Mouse (Mus musculus) brown adipose tissue, adult 24 weeks (tissue): Measurements from ENCODE around the gene Cd83. TPM values are rescaled to one million over a fixed set of nuclear protein-coding genes. Genes with fewer than 3 reads are reported as not detected.

Experiments used
- H3K27ac ChIP-seq: fragments of 200-500 bp; replicated peaks from 2 replicates; pipeline ENCODE4 v1.5.1; 2012; ENCODE audit warnings: low read depth, mild to moderate bottlenecking, low read length
- H3K4me1 ChIP-seq: fragments of 200-500 bp; 2 replicates; pipeline ENCODE4 v1.6.1; 2012; ENCODE audit warnings: low read length, mixed read lengths; ENCODE audit not compliant: control insufficient read depth, insufficient read depth, insufficient read length
- H3K4me3 ChIP-seq: fragments of 200-500 bp; 2 replicates; pipeline ENCODE4 v1.5.1; 2012; ENCODE audit warnings: low read depth, mild to moderate bottlenecking, low read length, moderate library complexity; ENCODE audit not compliant: insufficient read depth
- polyA plus RNA-seq: library from polyadenylated mRNA; stranded (reverse); fragments of >200 nt; gene quantifications from 2 replicates; pipeline ENCODE4 v1.2.4, GENCODE M21; 2012; ENCODE audit not compliant: missing spikeins, insufficient read depth, insufficient read length

Gene Cd83
- polyA plus RNA-seq, 1 experiment = 6.7 TPM

GRCm38 (mm10) chr13:43763995-43764579 lies 20.5 kb upstream of the Cd83 start:
- no peak overlapping the region for H3K4me3 ChIP-seq
- H3K4me1 ChIP-seq = no peaks in the 10 kb centered on the region
- H3K27ac ChIP-seq = no peak overlapping the region

- peak overlapping the region; percentile 57 for H3K27ac ChIP-seq
- no peak overlapping the region for H3K4me3 ChIP-seq
- H3K4me1 ChIP-seq = no peaks in the 10 kb centered on the region
Measured at GRCm38 (mm10) chr13:43765293-43765814, 19.2 kb upstream of the Cd83 start.

DNA sequence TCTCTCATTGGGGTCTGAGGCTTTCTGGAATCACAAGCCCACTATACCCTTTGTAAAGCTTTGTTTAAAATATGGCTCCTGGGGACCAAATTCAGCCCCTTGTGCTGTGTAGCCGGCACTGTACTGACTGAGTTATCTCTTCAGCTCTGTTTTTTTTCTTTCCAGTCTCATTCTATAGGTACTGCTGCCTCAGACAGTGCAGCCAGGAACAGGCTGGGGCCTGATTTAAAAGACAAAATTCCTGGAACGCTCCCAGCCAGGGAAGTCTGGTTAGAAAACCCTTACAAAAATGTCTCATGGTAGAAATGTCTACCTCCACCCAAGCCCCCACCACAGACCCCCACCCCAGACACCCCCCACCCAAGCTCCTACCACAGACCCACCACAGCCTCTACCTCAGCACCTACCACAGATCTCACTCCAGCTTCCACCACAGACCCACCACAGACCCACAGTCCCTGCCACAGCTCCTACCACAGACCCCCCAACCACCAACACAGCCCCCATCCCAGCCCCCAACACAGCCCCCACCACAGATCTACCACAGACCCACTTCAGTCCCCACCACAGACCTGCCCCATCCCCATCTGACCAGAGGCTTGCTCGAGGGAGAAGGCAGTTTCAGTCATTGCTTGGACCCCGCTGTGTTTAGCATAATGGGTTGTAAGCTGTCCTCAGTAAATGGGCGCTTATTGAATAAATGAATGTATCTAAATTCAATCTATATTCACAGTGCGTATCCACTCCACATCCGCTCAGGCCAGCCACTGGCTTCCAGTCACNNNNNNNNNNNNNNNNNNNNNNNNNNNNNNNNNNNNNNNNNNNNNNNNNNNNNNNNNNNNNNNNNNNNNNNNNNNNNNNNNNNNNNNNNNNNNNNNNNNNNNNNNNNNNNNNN lies 17.5 kb upstream of the Cd83 start:
- no peak overlapping the region for H3K4me3 ChIP-seq
- no peaks in the 10 kb centered on the region for H3K4me1 ChIP-seq
- no peak overlapping the region for H3K27ac ChIP-seq

- Histone ChIP-seq H3K4me3 (no peak overlapping the region), H3K27ac (no peak overlapping the region), H3K4me1 (0 out of 2 replicates have a peak, but pooled peaks cover 2% of the 10 kb centered on the region)
Measured at GRCm38 (mm10) chr13:43773020-43773419, 11.6 kb upstream of the Cd83 start.

GRCm38 (mm10) chr13:43773965-43774566 lies 10.5 kb upstream of the Cd83 start:
- no peak overlapping the region for H3K27ac ChIP-seq
- H3K4me3 ChIP-seq = no peak overlapping the region
- 0 out of 2 replicates have a peak, but pooled peaks cover 2% of the 10 kb centered on the region for H3K4me1 ChIP-seq

- 0 out of 2 replicates have a peak, but pooled peaks cover 2% of the 10 kb centered on the region for H3K4me1 ChIP-seq
- H3K27ac ChIP-seq = no peak overlapping the region
- H3K4me3 ChIP-seq = no peak overlapping the region
Measured at GRCm38 (mm10) chr13:43774605-43775426, 9.8 kb upstream of the Cd83 start.

DNA sequence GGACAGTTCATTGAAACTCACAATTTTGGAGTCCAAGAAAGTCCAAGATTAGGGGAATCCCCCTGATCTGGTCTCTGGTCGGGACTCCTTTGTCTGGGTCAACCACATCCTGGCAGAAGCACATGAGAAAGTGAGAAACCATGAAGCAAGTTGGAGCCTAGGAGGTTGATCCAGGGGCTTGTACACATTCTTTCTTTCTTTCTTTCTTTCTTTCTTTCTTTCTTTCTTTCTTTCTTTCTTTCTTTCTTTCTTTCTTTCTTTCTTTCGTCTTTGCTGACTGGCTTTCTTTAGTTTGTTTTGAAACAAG lies 9.2 kb upstream of the Cd83 start:
- H3K4me3 ChIP-seq = no peak overlapping the region

GRCm38 (mm10) chr13:43777321-43778002 lies 7.1 kb upstream of the Cd83 start:
- 0 out of 2 replicates have a peak, but pooled peaks cover 2% of the 10 kb centered on the region for H3K4me1 ChIP-seq
- no peak overlapping the region for H3K4me3 ChIP-seq
- peak overlapping the region; percentile 74 for H3K27ac ChIP-seq

More for the DNA sequence above, 9.2 kb upstream of the Cd83 start:
- Histone ChIP-seq H3K4me1 (0 out of 2 replicates have a peak, but pooled peaks cover 2% of the 10 kb centered on the region), H3K27ac (no peak overlapping the region)

DNA sequence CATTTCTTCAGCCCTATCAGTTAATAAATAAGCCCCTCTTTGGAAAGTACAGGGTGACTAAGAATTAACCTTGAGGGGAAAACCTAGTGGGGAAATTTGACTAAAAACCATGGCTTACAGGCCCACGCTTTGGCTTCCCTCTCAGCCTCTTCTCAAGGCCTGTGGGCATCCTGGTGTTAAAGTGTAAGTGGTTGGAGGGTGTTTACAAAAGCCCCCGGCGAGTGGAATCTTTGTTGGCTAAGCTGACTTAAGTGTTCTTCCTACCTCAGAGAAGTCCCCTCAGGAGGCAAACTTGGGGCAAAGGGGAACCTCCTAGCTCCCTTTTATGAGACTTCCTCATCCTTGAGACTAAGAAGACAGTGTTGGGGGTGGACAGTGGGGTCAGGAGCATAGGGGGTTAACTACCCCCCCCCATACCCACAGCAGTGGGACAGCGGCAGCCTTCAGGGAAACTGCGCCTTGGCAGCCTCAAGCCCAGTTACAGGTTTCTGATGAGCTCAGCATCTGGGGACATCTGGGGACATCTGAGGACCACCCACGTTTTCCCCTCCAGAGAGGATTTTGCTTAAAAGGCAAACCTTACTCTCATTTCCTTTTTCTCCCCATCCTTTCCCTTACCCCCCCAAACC lies 6.4 kb upstream of the Cd83 start:
- Histone ChIP-seq H3K4me1 (0 out of 2 replicates have a peak, but pooled peaks cover 2% of the 10 kb centered on the region), H3K27ac (peak overlapping the region; percentile 53), H3K4me3 (no peak overlapping the region)

DNA sequence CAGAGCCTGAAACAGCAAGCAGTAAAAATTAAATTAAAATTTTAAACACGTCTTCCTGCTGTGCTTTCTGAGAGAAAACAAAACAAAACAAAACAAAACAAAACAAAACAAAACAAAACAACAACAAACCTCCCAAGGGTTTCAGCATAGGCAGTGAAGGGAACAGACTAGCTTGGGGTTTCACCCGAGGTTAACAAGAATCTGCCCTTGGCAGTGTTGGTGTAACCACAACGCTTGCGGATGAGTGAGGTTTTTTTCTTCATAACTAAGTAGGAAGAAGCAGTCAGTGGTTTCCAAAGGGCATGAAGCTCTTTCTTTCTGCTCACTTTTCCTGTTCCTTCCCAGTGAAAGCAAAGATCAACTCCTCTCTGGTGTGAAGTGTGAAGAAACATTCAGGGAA lies 5.6 kb upstream of the Cd83 start:
- no peak overlapping the region for H3K4me3 ChIP-seq
- H3K4me1 ChIP-seq = 0 out of 2 replicates have a peak, but pooled peaks cover 2% of the 10 kb centered on the region
- H3K27ac ChIP-seq = peak overlapping the region; percentile 32

- Histone ChIP-seq H3K4me3 (no peak overlapping the region), H3K27ac (no peak overlapping the region), H3K4me1 (peaks cover 4% of the 10 kb centered on the region)
Measured at GRCm38 (mm10) chr13:43780071-43780470, 4.5 kb upstream of the Cd83 start.

GRCm38 (mm10) chr13:43785712-43786072 lies 1.1 kb downstream of the Cd83 start:
- Histone ChIP-seq H3K4me1 (peaks cover 4% of the 10 kb centered on the region), H3K27ac (peak overlapping the region; percentile 64), H3K4me3 (peak overlapping the region; percentile 60)

DNA sequence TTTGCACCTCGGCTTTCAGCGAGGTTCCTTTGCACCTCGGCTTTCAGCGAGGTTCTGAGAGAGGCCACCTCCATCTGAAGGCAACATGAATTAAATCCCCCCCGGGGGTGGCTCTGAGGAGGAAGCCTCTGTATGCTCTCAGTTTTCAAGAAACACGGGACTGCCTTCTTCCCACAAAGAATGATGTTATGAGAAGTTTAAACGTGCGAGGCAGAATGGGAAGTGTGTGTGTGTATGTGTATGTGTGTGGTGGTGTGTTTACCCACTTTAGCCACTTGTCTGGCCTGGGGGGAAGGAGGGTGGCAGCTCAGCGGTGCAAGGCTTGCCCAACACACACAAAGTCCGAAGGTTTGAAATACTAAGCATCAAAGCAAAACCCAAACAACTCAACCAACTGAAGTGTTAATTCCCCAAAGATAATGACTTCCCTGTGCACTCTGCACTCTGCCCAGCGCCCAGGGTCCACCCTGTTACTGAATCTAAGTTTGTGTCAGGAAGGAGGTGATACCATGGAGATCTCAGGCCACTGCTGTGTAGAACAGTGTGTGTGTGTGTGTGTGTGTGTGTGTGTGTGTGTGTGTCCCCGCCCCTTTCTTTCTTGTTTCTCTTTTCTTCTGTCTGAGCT lies 1.7 kb downstream of the Cd83 start:
- H3K4me3 ChIP-seq = peak overlapping the region; percentile 60
- H3K4me1 ChIP-seq = peaks cover 4% of the 10 kb centered on the region
- H3K27ac ChIP-seq = peak overlapping the region; percentile 64
